Mouse (Mus musculus): ENCODE measurements around the gene Setdb1. TPM values are rescaled to one million over a fixed set of nuclear protein-coding genes. Genes with fewer than 3 reads are reported as not detected.

The Setdb1 gene
- polyA plus RNA-seq, 1 experiment from 2014 or later, result 62.3 TPM

DNA sequence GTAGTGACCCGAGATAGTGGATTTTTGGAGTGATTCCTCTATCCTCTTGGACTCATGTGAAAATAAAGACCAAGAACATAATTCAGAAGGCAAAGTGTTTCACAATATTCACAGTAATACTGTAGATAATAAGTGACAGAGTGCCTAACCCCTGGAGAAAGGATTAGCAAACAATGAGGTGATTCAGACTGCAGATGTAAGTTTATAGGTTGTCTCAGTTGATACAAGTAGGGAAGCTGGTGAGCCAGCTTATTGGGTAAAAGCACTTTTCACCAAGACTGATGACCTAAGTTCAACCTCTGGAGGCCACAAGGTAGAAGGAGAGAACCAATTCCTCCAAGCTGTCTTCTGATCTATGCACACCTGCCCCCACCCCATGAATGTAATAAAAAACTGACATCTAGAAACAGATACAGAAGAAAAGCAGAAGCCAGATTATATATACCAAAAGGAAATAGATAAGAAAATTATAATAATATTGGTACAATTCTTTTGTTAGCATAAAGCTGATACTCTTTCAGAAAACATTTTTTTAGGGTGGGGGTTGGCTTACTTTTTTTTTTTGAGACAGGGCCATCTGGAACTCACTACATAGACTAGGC, 28.1 kb downstream of the Setdb1 start:
- ATAC-seq (ENCODE audit: insufficient number of reproducible peaks, low FRiP score, low TSS enrichment, low read depth), result no peak
- Histone ChIP-seq H3K4me3 (ENCODE audit: low read depth, low read length) (no peak overlapping the region), H3K9me3 (ENCODE audit: control insufficient read depth, low read length) (no peaks in the 10 kb centered on the region), H3K4me1 (ENCODE audit: control insufficient read depth, insufficient read depth, low read length) (no peaks in the 10 kb centered on the region), H3K4me2 (ENCODE audit: low read depth, severe bottlenecking) (no peak overlapping the region), H3K36me3 (ENCODE audit: control insufficient read depth, insufficient read depth, low read length) (peaks cover 33% of the 10 kb centered on the region), H3K27me3 (ENCODE audit: control insufficient read depth, insufficient read depth, low read length) (no peaks in the 10 kb centered on the region), H3K9ac (ENCODE audit: low read length) (no peak overlapping the region), H3K27ac (replicated peaks; ENCODE audit: low read depth, low read length) (no peak overlapping the region)
- 88% methylated on average over 1 of the region's 1 CpGs for whole genome bisulfite sequencing
- DNase-seq (ENCODE audit: low spot score), result no peak

DNA sequence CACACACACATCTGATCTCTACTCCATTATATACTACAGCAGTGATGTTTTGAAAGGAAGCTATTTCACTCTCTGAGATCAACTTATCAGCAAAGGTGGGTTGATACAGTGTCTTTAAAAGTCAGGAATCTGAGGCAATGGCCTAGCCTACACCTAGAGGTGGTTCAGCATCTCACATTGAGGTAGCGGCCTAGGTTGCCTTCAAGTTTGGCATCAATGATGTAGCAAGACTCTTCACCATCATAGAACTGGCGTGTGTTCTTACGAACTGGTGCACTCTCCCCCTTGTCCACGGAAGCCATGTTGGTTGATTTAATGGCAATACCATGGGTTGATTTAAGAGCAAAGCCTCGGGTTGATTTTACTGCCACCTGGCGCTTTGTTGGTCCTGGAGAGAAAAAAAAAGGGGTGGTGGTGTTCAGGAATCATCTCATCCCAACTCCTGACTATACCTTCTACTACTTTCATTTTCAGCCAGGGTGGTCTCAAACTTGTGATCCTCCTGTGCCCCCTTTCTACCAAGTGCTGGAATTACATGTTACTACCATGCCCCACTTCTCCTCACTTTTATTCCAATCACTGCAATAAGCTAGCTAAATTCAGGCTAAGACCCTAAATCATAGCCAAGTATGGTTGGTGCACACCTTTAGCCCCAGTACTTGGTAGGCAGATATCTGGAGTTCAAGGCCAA, 32.4 kb downstream of the Setdb1 start:
- 93% methylated on average over 6 of the region's 6 CpGs for WGBS
- Histone ChIP-seq H3K36me3 (ENCODE audit: control insufficient read depth, insufficient read depth, low read length) (peaks cover 43% of the 10 kb centered on the region), H3K27ac (replicated peaks; ENCODE audit: low read depth, low read length) (no peak overlapping the region), H3K4me1 (ENCODE audit: control insufficient read depth, insufficient read depth, low read length) (no peaks in the 10 kb centered on the region), H3K4me3 (ENCODE audit: low read depth, low read length) (no peak overlapping the region), H3K27me3 (ENCODE audit: control insufficient read depth, insufficient read depth, low read length) (no peaks in the 10 kb centered on the region), H3K9ac (ENCODE audit: low read length) (no peak overlapping the region), H3K4me2 (ENCODE audit: low read depth, severe bottlenecking) (no peak overlapping the region), H3K9me3 (ENCODE audit: control insufficient read depth, low read length) (no peaks in the 10 kb centered on the region)
- ATAC-seq (ENCODE audit: insufficient number of reproducible peaks, low FRiP score, low TSS enrichment, low read depth), result no peak
- DNase-seq (ENCODE audit: low spot score), result no peak

DNA sequence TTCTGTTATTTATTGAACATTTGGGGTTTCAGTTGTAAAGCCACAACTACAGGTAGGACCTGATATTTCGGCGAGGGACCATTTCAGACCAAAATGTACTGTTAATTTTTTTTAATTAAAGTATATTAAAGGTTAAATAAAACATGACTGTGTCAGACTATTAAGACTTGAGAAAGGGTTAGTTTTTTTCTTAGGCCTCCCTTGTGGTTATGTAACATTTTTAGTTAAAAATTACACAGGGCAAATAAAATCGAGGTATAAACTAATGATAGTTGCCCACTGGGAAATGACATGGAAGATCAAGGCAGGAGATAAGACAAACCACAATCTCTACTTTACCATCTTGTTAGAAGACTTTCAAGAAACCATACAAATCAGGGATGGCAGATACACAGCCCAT, 33.6 kb downstream of the Setdb1 start:
- no peak overlapping the region for H3K27ac ChIP-seq (replicated peaks; ENCODE audit: low read depth, low read length)
- no peaks in the 10 kb centered on the region for H3K27me3 ChIP-seq (ENCODE audit: control insufficient read depth, insufficient read depth, low read length)
- H3K4me3 ChIP-seq (ENCODE audit: low read depth, low read length), result no peak overlapping the region
- H3K4me1 ChIP-seq (ENCODE audit: control insufficient read depth, insufficient read depth, low read length), result no peaks in the 10 kb centered on the region; the same call in 1 of the 2 replicates
- peaks cover 43% of the 10 kb centered on the region for H3K36me3 ChIP-seq (ENCODE audit: control insufficient read depth, insufficient read depth, low read length)
- no peak overlapping the region for H3K4me2 ChIP-seq (ENCODE audit: low read depth, severe bottlenecking)
- H3K9ac ChIP-seq (ENCODE audit: low read length), result no peak overlapping the region
- 95% methylated on average over 3 of the region's 3 CpGs for WGBS
- no peak for DNase-seq (ENCODE audit: low spot score)
- H3K9me3 ChIP-seq (ENCODE audit: control insufficient read depth, low read length), result no peaks in the 10 kb centered on the region
- ATAC-seq (ENCODE audit: insufficient number of reproducible peaks, low FRiP score, low TSS enrichment, low read depth), result no peak

DNA sequence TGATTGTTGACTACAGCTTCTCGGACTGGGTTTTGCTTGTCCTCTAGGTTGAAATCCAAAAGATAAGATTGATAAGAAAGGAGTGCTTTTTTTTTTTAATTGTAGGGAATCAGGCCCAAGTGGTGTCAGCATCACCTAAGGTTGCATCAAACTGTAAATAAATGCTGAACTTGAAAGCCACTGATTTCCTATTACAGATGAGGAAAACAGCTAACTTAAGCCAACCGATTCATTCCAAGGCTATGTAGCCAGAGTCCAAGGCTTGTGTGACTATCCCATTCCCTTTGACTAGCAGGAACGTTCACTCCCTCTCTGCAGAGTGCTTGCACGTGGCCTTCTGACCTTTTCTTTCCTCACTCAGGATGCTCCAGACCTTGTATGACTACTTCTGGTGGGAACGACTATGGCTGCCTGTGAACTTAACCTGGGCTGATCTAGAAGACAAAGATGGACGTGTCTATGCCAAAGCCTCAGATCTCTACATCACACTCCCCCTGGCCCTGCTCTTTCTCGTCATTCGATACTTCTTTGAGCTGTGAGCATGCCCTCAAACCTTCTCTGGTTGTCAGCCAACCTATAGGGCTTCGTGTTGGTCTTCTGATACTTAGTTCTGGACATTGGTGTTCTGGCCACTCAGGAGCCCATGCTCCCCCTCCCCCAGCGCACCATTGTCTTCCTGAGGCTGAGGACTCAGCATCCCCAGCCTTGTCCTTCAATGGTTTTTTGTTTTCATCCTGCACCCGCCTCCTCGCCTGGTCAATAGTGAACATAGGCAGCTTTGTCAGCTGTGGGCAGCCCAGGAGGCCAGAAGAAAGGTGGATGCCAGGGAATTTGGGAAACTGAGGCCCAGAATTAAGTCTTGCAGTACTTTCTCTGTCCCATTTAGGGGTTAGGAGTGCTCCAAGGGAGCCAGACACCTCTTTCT, 37.0 kb downstream of the Setdb1 start:
- Histone ChIP-seq H3K9ac (ENCODE audit: low read length) (no peak overlapping the region), H3K27ac (replicated peaks; ENCODE audit: low read depth, low read length) (no peak overlapping the region), H3K36me3 (ENCODE audit: control insufficient read depth, insufficient read depth, low read length) (peaks cover 24% of the 10 kb centered on the region), H3K9me3 (ENCODE audit: control insufficient read depth, low read length) (no peaks in the 10 kb centered on the region), H3K4me3 (ENCODE audit: low read depth, low read length) (no peak overlapping the region), H3K4me2 (ENCODE audit: low read depth, severe bottlenecking) (no peak overlapping the region), H3K4me1 (ENCODE audit: control insufficient read depth, insufficient read depth, low read length) (peaks cover 11% of the 10 kb centered on the region), H3K27me3 (ENCODE audit: control insufficient read depth, insufficient read depth, low read length) (no peaks in the 10 kb centered on the region)
- WGBS, result 78% methylated on average over 12 of the region's 12 CpGs
- DNase-seq (ENCODE audit: low spot score), result no peak
- no peak for ATAC-seq (ENCODE audit: insufficient number of reproducible peaks, low FRiP score, low TSS enrichment, low read depth)

DNA sequence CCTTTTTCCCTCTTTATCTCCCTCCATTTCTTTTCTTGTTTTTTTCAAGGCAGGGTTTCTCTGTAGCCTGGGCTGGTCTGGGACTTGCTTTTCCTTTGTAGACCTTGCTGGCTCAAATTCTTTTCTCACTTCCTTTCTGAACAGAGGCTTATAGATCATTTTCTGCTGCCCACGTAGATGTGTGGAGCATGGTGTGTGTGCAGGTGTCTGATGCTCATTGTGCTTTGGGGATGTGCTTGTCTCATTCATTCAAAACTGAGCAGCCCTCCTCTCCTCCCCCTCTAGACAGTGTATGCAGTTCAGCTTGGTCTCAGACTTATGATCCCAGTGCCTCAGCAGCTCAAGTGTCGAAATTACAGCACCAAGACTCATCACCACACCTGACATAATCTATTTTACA, 37.9 kb downstream of the Setdb1 start:
- Histone ChIP-seq H3K9ac (ENCODE audit: low read length) (no peak overlapping the region), H3K36me3 (ENCODE audit: control insufficient read depth, insufficient read depth, low read length) (peaks cover 19% of the 10 kb centered on the region), H3K4me1 (ENCODE audit: control insufficient read depth, insufficient read depth, low read length) (peaks cover 11% of the 10 kb centered on the region), H3K27me3 (ENCODE audit: control insufficient read depth, insufficient read depth, low read length) (no peaks in the 10 kb centered on the region), H3K4me3 (ENCODE audit: low read depth, low read length) (no peak overlapping the region), H3K9me3 (ENCODE audit: control insufficient read depth, low read length) (no peaks in the 10 kb centered on the region), H3K27ac (replicated peaks; ENCODE audit: low read depth, low read length) (no peak overlapping the region), H3K4me2 (ENCODE audit: low read depth, severe bottlenecking) (no peak overlapping the region)
- 83% methylated on average over 2 of the region's 2 CpGs for WGBS
- DNase-seq (ENCODE audit: low spot score) (no peak), ATAC-seq (ENCODE audit: insufficient number of reproducible peaks, low FRiP score, low TSS enrichment, low read depth) (no peak)

DNA sequence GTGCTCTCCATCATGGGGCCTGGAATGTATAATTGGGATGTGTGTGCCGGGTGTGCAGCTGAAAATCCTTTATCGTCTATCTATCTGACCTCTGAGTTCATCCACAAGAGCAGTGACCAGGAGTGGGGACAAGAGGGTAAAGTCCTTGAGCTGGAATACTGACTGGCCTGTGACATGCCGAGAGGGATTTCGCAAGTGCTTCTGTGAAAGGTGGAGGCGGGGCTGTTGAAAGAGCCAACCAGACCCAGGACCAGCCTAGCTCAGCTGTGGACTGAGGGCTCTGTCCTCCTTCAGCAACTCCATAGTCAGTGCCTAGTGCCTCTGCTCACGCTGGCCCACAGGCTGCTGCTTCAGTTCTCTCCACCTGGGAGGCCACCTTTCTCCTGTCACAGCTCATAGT, 38.5 kb downstream of the Setdb1 start:
- ATAC-seq (ENCODE audit: insufficient number of reproducible peaks, low FRiP score, low TSS enrichment, low read depth) (no peak), DNase-seq (ENCODE audit: low spot score) (no peak)
- no peak overlapping the region for H3K4me3 ChIP-seq (ENCODE audit: low read depth, low read length)
- H3K27me3 ChIP-seq (ENCODE audit: control insufficient read depth, insufficient read depth, low read length), result no peaks in the 10 kb centered on the region
- H3K36me3 ChIP-seq (ENCODE audit: control insufficient read depth, insufficient read depth, low read length), result peaks cover 14% of the 10 kb centered on the region
- no peak overlapping the region for H3K9ac ChIP-seq (ENCODE audit: low read length)
- H3K9me3 ChIP-seq (ENCODE audit: control insufficient read depth, low read length), result no peaks in the 10 kb centered on the region
- H3K4me2 ChIP-seq (ENCODE audit: low read depth, severe bottlenecking), result no peak overlapping the region
- 47% methylated on average over 6 of the region's 6 CpGs for WGBS
- peaks cover 12% of the 10 kb centered on the region for H3K4me1 ChIP-seq (ENCODE audit: control insufficient read depth, insufficient read depth, low read length)
- H3K27ac ChIP-seq (replicated peaks; ENCODE audit: low read depth, low read length), result no peak overlapping the region

DNA sequence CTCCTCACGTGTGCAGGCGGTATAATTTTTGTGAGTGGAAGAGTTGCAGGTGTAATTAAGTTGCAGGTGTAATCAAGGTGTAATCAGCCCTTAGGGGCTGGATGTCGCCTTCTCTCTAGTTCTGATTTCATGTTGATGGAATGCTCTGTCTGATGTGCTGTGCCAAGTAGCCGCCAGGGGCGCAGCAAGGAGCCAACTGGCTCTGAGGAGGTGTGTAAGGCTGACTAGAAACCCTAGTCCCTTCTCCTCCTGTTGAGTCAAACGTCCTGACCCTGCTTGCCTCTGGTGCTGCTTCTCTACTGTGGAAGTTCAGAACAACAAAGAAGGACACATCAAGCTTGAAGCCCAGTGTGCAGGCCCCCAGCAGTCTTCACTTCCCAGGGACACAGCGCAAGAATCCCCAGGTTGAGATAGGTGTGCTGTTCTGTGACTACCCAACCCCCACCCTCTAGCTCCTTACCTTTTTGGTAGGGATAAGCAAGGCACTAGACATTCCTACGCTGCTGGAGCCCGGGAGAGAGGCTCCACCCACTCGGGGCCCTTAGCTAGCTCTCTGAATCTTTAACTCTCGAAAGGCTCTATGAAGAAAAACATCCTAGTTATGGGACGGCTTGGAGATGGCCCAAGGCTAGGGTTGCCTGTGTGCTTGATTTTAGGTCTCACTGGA, 39.5 kb downstream of the Setdb1 start:
- H3K4me1 ChIP-seq (ENCODE audit: control insufficient read depth, insufficient read depth, low read length), result peaks cover 13% of the 10 kb centered on the region
- H3K9ac ChIP-seq (ENCODE audit: low read length), result no peak overlapping the region
- H3K4me3 ChIP-seq (ENCODE audit: low read depth, low read length), result no peak overlapping the region
- ATAC-seq (ENCODE audit: insufficient number of reproducible peaks, low FRiP score, low TSS enrichment, low read depth), result no peak
- whole genome bisulfite sequencing, result 25% methylated on average over 12 of the region's 12 CpGs
- H3K4me2 ChIP-seq (ENCODE audit: low read depth, severe bottlenecking), result no peak overlapping the region
- peak; percentile 70 for DNase-seq (ENCODE audit: low spot score)
- H3K27me3 ChIP-seq (ENCODE audit: control insufficient read depth, insufficient read depth, low read length), result no peaks in the 10 kb centered on the region
- H3K36me3 ChIP-seq (ENCODE audit: control insufficient read depth, insufficient read depth, low read length), result peaks cover 13% of the 10 kb centered on the region
- no peaks in the 10 kb centered on the region for H3K9me3 ChIP-seq (ENCODE audit: control insufficient read depth, low read length)
- H3K27ac ChIP-seq (replicated peaks; ENCODE audit: low read depth, low read length), result no peak overlapping the region
